Mouse (Mus musculus) E14TG2a.4 (cell line): ENCODE measurements around the gene Jpt1.

Experiments used
- CTCF ChIP-seq: conservative IDR thresholded peaks from 2 replicates; pipeline ENCODE4 v1.5.1; 2014; ENCODE audit warnings: low read length
- POU5F1 ChIP-seq: IDR thresholded peaks from 2 replicates; pipeline ENCODE4 v1.6.1; 2014; ENCODE audit warnings: low read length, borderline replicate concordance

GRCm38 (mm10) chr11:115508061-115508460 lies 6.1 kb downstream of the Jpt1 start:
- TF ChIP-seq CTCF (no peak), POU5F1 (no peak)
